Mouse (Mus musculus) C2C12 (cell line): ENCODE measurements at regions not wholly inside any gene's neighbourhood (a gene's known extent, or its start where the extent isn't known, plus 50 kb on each side); places are given as distances from the start of the nearest gene placed in this dataset.

ENCODE experiments used
- CTCF ChIP-seq: IDR thresholded peaks from one replicate; pipeline ENCODE4 v1.5.1; 2011; ENCODE audit not compliant: control insufficient read depth, insufficient read depth, insufficient read length
- MAX ChIP-seq: IDR thresholded peaks from one replicate; pipeline ENCODE4 v1.6.1; 2011; ENCODE audit warnings: mild to moderate bottlenecking, control low read depth
- MYOD1 ChIP-seq: IDR thresholded peaks from one replicate; pipeline ENCODE4 v1.6.1; 2011; ENCODE audit warnings: low read depth; ENCODE audit not compliant: control insufficient read depth, insufficient read length

- TF ChIP-seq CTCF = no peak
- TF ChIP-seq MAX = no peak
- no peak for TF ChIP-seq MYOD1
Observed at GRCm38 (mm10) chr5:52041447-52041846, 148.9 kb downstream of the Dhx15 start.
